Mouse (Mus musculus): ENCODE data around the gene Pcnx. TPM values are rescaled to one million over a fixed set of nuclear protein-coding genes. Genes with fewer than 3 reads are reported as not detected.

Pcnx gene
- polyA plus RNA-seq, 1 experiment from 2014 or later = 19.9 TPM

DNA sequence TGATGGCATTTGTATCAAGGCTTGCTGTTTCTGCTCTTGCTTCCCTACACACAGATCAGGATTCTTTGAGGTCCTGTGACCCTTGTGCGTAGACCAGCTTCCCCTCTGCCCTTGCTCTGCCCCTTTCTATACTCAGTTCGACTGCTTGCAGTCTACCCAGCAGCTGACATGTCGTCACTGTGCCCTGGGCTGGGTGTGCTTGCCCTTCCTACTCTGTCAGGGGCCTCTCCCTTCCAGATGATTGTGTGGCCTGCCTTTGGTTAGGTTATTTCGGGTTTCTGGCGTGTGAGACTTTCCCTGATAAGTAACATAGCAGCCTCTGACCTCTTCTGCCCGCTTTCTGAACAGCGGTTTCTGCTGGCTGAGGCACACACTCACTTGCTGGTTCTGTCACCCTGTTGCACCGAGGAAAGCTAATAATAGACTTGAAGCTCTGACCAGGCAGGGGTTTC, 2.6 kb downstream of the Pcnx start:
- Histone ChIP-seq H3K27ac (no peak overlapping the region), H3K36me3 (replicated peaks; ENCODE audit: control insufficient read depth, insufficient read depth) (no peaks in the 10 kb centered on the region), H3K4me2 (replicated peaks) (peak overlapping the region; percentile 84), H3K4me1 (replicated peaks; ENCODE audit: control insufficient read depth, insufficient read depth, low read length) (peaks cover 27% of the 10 kb centered on the region), H3K4me3 (replicated peaks; ENCODE audit: low read length) (peak overlapping the region; percentile 97), H3K27me3 (ENCODE audit: control insufficient read depth, insufficient read depth, low read length) (no peaks in the 10 kb centered on the region), H3K9me3 (ENCODE audit: control insufficient read depth, low read length) (no peaks in the 10 kb centered on the region), H3K9ac (peak overlapping the region; percentile 94)
- DNase-seq (ENCODE audit: low spot score) = no peak
- ATAC-seq (ENCODE audit: low FRiP score) = no peak
- 36% methylated on average over 8 of the region's 8 CpGs for WGBS

DNA sequence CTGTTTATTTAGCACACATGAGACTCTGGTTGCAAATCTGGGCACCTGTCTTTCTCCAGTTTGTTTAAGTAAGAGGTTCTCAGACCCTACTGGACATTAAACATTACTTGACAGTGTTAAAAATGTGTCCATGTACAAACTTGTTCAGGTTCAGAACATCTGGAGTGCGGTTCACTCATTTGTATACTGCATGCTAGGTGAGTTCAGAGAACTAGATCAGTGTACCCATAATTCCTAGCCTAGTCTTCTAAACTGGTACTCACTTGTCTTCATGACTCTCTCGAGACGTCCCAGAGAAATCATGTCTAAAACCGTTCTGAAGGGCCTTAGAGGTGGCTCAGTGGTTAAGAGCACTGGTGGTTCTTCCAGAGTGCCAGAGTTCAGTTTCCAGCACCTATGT, 4.1 kb downstream of the Pcnx start:
- Histone ChIP-seq H3K27ac (no peak overlapping the region), H3K9me3 (ENCODE audit: control insufficient read depth, low read length) (no peaks in the 10 kb centered on the region), H3K4me3 (replicated peaks; ENCODE audit: low read length) (no peak overlapping the region), H3K4me1 (replicated peaks; ENCODE audit: control insufficient read depth, insufficient read depth, low read length) (peaks cover 27% of the 10 kb centered on the region), H3K36me3 (replicated peaks; ENCODE audit: control insufficient read depth, insufficient read depth) (no peaks in the 10 kb centered on the region), H3K9ac (no peak overlapping the region), H3K27me3 (ENCODE audit: control insufficient read depth, insufficient read depth, low read length) (no peaks in the 10 kb centered on the region), H3K4me2 (replicated peaks) (no peak overlapping the region)
- ATAC-seq (ENCODE audit: low FRiP score) (no peak), DNase-seq (ENCODE audit: low spot score) (no peak)
- WGBS = 90% methylated on average over 4 of the region's 4 CpGs

DNA sequence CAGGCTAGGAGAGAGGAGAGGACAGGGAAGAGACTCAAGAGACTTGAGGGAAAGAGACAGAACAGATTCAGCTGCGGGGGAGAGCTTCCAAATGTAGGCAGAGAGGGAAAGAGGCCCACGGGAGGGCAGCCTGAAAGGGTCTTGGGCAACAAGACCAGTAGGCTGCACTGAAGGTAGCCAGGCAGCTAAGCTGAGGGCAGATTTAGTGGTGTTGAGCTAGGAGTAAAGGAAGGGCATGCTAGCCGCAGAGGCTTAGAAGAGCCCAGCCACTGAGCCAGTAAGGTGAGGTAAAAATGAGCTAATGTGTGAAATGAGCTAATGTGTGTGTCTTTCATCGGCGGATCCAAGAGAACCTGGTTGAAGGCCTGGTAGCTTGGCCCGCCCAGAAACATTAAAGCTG, 5.4 kb downstream of the Pcnx start:
- Histone ChIP-seq H3K27ac (no peak overlapping the region), H3K36me3 (replicated peaks; ENCODE audit: control insufficient read depth, insufficient read depth) (no peaks in the 10 kb centered on the region), H3K27me3 (ENCODE audit: control insufficient read depth, insufficient read depth, low read length) (no peaks in the 10 kb centered on the region), H3K9ac (no peak overlapping the region), H3K4me1 (replicated peaks; ENCODE audit: control insufficient read depth, insufficient read depth, low read length) (peaks cover 24% of the 10 kb centered on the region), H3K9me3 (ENCODE audit: control insufficient read depth, low read length) (no peaks in the 10 kb centered on the region), H3K4me2 (replicated peaks) (no peak overlapping the region), H3K4me3 (replicated peaks; ENCODE audit: low read length) (no peak overlapping the region)
- DNase-seq (ENCODE audit: low spot score) (no peak), ATAC-seq (ENCODE audit: low FRiP score) (no peak)
- 87% methylated on average over 6 of the region's 6 CpGs for WGBS

DNA sequence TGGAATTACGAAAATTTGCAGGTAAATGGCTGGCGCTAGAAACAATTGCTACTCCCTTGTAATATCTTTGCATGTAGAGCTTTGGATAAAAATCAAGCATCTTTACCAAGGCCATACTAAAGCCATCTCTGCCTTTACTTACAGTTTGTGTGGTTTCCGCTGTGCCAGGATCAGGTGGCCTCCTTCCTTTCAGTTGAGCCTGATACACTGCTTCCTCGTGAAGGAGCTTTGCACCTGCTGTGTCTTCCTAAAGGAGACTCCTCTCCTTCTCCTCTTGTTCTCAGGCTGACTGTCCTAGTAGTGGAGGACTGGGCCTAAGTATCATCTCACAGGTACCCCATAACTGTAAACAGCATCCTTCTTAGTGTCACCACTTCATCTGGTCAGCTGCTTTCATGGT, 7.5 kb downstream of the Pcnx start:
- DNase-seq (ENCODE audit: low spot score) (no peak), ATAC-seq (ENCODE audit: low FRiP score) (no peak)
- H3K27ac ChIP-seq = no peak overlapping the region
- H3K4me3 ChIP-seq (replicated peaks; ENCODE audit: low read length) = no peak overlapping the region
- H3K9me3 ChIP-seq (ENCODE audit: control insufficient read depth, low read length) = no peaks in the 10 kb centered on the region
- no peaks in the 10 kb centered on the region for H3K27me3 ChIP-seq (ENCODE audit: control insufficient read depth, insufficient read depth, low read length)
- no peak overlapping the region for H3K4me2 ChIP-seq (replicated peaks)
- H3K36me3 ChIP-seq (replicated peaks; ENCODE audit: control insufficient read depth, insufficient read depth) = no peaks in the 10 kb centered on the region
- no peak overlapping the region for H3K9ac ChIP-seq
- WGBS = 89% methylated on average over 4 of the region's 4 CpGs
- H3K4me1 ChIP-seq (replicated peaks; ENCODE audit: control insufficient read depth, insufficient read depth, low read length) = peaks cover 17% of the 10 kb centered on the region

DNA sequence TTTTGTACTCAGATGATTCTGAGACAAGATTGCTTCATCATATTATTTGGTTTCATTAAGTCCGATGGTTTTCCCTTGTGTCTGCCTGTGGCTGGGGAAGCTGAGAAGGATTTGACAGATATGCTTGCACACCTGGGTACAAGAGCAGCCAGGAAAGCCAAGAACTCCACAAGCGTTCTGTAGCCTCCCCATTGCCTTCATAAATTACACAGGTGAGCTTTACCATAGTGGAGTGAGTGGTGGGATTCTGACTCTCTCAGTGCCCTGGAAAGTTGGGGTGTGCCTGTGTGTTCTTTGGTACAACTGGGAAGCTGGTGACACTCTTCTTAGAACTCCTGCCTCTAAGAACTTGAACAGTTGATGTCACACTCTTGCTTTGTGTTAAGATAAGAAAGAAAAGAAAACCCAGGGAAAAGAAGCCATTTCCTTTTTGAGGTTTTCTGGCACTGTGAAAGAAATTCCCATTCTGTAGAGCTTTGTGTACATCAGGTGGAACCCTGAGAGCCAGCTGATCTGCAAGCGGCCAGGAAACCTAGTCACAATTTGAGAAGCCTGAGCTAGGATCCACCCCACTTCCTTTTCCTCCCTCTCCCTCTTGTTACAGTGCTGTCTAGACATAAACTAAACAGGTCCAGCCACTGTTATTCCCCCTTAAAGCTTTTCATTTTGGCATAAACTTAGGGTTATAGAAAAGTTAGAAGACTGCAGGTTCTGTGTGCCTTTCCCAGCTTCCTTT, 9.6 kb downstream of the Pcnx start:
- Histone ChIP-seq H3K27ac (no peak overlapping the region), H3K9me3 (ENCODE audit: control insufficient read depth, low read length) (no peaks in the 10 kb centered on the region), H3K27me3 (ENCODE audit: control insufficient read depth, insufficient read depth, low read length) (no peaks in the 10 kb centered on the region), H3K9ac (no peak overlapping the region), H3K4me1 (replicated peaks; ENCODE audit: control insufficient read depth, insufficient read depth, low read length) (peaks cover 9% of the 10 kb centered on the region), H3K4me3 (replicated peaks; ENCODE audit: low read length) (no peak overlapping the region), H3K36me3 (replicated peaks; ENCODE audit: control insufficient read depth, insufficient read depth) (no peaks in the 10 kb centered on the region), H3K4me2 (replicated peaks) (no peak overlapping the region)
- ATAC-seq (ENCODE audit: low FRiP score) = no peak
- 78% methylated on average over 3 of the region's 3 CpGs for WGBS
- no peak for DNase-seq (ENCODE audit: low spot score)

DNA sequence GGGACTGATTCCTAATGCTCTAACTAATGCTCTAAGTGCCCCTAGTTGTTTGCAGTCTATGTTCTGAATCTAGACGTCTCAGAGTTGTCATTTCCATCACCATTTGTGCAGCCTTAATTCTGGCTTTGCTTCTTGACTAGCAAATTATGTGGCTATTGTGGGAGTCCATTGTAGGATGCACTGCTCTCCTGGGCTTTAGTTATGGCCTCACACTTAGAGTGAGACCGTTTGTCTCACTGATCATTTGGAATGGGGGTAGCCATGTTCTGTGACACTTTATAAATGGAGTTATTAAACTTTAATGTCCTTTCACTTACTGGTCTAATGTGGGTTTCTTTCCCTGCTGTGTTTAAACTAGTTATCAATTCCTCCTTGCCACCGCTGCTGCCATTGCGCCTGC, 13.5 kb downstream of the Pcnx start:
- 0 out of 2 replicates have a peak overlapping the region, but pooled peaks have one; percentile 23 for H3K27ac ChIP-seq
- H3K9ac ChIP-seq = no peak overlapping the region
- H3K4me2 ChIP-seq (replicated peaks) = no peak overlapping the region
- H3K4me1 ChIP-seq (replicated peaks; ENCODE audit: control insufficient read depth, insufficient read depth, low read length) = peaks cover 9% of the 10 kb centered on the region
- WGBS = 40% methylated on average over 4 of the region's 4 CpGs
- no peak for DNase-seq (ENCODE audit: low spot score)
- no peaks in the 10 kb centered on the region for H3K9me3 ChIP-seq (ENCODE audit: control insufficient read depth, low read length)
- no peaks in the 10 kb centered on the region for H3K27me3 ChIP-seq (ENCODE audit: control insufficient read depth, insufficient read depth, low read length)
- no peaks in the 10 kb centered on the region for H3K36me3 ChIP-seq (replicated peaks; ENCODE audit: control insufficient read depth, insufficient read depth)
- H3K4me3 ChIP-seq (replicated peaks; ENCODE audit: low read length) = no peak overlapping the region
- ATAC-seq (ENCODE audit: low FRiP score) = peak; percentile 53

DNA sequence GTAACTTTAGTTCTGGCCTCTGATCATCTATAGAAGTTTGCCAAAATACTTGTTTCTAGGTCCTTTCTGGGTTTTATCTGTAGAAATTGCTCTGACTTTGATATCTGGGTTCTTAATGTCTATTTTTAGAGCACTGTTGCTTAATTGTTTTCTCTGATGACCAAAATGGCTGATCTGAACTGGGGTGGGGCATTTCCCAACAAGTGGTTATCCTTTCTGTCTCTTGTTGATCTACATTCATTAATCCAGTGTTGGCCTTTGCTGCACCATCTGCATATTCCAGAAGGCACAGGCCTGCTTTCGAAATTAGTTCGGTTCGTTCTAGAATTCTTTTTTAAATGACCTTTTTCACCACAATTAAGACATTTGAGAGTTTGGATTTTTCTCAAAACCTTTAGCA, 20.3 kb downstream of the Pcnx start:
- Histone ChIP-seq H3K27me3 (ENCODE audit: control insufficient read depth, insufficient read depth, low read length) (no peaks in the 10 kb centered on the region), H3K36me3 (replicated peaks; ENCODE audit: control insufficient read depth, insufficient read depth) (no peaks in the 10 kb centered on the region), H3K9me3 (ENCODE audit: control insufficient read depth, low read length) (0 out of 2 replicates have a peak, but pooled peaks cover 2% of the 10 kb centered on the region), H3K4me2 (replicated peaks) (no peak overlapping the region), H3K4me1 (replicated peaks; ENCODE audit: control insufficient read depth, insufficient read depth, low read length) (no peaks in the 10 kb centered on the region), H3K9ac (no peak overlapping the region), H3K27ac (no peak overlapping the region), H3K4me3 (replicated peaks; ENCODE audit: low read length) (no peak overlapping the region)
- DNase-seq (ENCODE audit: low spot score) (no peak), ATAC-seq (ENCODE audit: low FRiP score) (no peak)
- 94% methylated on average over 3 of the region's 3 CpGs for WGBS

DNA sequence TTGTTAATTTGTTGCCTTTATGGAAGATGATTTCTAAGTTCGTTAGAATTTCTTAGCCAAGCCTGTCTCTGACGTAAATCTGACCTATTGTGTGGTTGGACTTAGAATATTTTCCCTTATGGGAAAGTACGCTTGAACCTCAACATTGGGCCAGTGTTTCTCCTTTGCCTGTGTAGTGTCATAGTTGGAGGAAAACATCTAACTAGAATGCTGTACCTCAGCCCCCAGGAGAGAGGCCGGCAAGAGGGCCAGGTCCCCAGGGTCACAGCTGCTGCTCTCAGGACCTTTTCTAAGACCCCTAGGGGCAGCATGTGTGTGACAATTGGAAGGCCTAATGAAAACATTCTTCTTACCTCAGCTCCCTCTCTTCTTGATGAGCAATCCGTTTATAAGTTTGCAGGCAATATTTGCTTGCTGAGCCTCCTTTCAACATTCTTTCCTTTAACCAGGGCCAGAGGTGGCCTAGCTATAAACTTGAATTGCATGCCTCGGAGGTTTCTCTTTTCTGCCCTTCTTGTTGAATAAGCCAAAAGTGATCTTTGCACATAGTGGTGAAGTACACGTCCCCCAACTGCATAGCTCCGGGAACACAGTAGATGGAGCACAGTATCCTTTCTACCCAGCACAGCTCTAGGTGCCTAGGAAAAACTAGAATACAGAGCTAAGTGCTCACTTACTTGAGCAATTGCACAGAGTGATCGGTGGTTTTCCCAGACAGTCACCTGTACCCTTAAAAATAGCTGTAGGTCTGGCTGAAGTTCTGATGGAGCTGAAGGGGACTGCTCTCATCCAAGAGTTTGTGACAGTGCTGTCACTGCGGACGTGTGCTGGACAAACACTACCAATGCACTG, 23.7 kb downstream of the Pcnx start:
- Histone ChIP-seq H3K9ac (no peak overlapping the region), H3K4me1 (replicated peaks; ENCODE audit: control insufficient read depth, insufficient read depth, low read length) (no peaks in the 10 kb centered on the region), H3K9me3 (ENCODE audit: control insufficient read depth, low read length) (0 out of 2 replicates have a peak, but pooled peaks cover 2% of the 10 kb centered on the region), H3K27ac (no peak overlapping the region), H3K27me3 (ENCODE audit: control insufficient read depth, insufficient read depth, low read length) (no peaks in the 10 kb centered on the region), H3K36me3 (replicated peaks; ENCODE audit: control insufficient read depth, insufficient read depth) (no peaks in the 10 kb centered on the region), H3K4me2 (replicated peaks) (no peak overlapping the region), H3K4me3 (replicated peaks; ENCODE audit: low read length) (no peak overlapping the region)
- 67% methylated on average over 11 of the region's 11 CpGs for WGBS
- DNase-seq (ENCODE audit: low spot score) (no peak), ATAC-seq (ENCODE audit: low FRiP score) (no peak)

DNA sequence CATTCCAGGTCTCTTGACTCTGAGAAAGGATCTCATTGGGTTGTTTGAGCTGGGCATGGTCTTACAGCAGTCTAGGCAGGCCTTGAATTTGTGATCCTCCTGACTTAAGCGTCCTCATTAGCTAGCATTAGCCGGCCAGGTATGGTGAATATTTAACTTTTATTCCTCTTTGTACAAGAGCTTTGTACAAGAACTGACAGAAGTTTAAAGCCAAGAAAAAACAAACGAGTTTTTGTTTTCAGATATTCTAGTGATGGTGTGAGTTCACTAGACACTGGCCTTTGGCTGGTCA, 24.2 kb downstream of the Pcnx start:
- 82% methylated on average over 3 of the region's 3 CpGs for WGBS
- Histone ChIP-seq H3K27ac (no peak overlapping the region), H3K4me1 (replicated peaks; ENCODE audit: control insufficient read depth, insufficient read depth, low read length) (no peaks in the 10 kb centered on the region), H3K4me3 (replicated peaks; ENCODE audit: low read length) (no peak overlapping the region), H3K9ac (no peak overlapping the region), H3K36me3 (replicated peaks; ENCODE audit: control insufficient read depth, insufficient read depth) (no peaks in the 10 kb centered on the region), H3K27me3 (ENCODE audit: control insufficient read depth, insufficient read depth, low read length) (no peaks in the 10 kb centered on the region), H3K4me2 (replicated peaks) (no peak overlapping the region), H3K9me3 (ENCODE audit: control insufficient read depth, low read length) (0 out of 2 replicates have a peak, but pooled peaks cover 2% of the 10 kb centered on the region)
- DNase-seq (ENCODE audit: low spot score) (no peak), ATAC-seq (ENCODE audit: low FRiP score) (no peak)
